8 mouse cellular contexts compared by ENCODE assay signal in genomic region chr1:42851810-42852209, GRCm38 (mm10). TPM values are rescaled to one million over a fixed set of nuclear protein-coding genes. Genes with fewer than 3 reads are reported as not detected.
A peak's percentile ranks its signal among the peaks of the same experiment; 100 is the strongest.
DNase-seq lines count a peak whose midpoint lies in the region; ATAC-seq and TF ChIP-seq lines count a peak whose summit lies in the region.

No protein-coding gene starts in this region.

- DNase-seq in cerebellum, adult 11-12 months = peak; percentile 15
- no peak for DNase-seq in cerebellum, adult 8-10 months
- DNase-seq in testis, postnatal 10 days (ENCODE audit: low spot score) = no peak
- no peak for DNase-seq in hindbrain, embryonic 14.5 days (ENCODE audit: low spot score)
- no peak for DNase-seq in midbrain, postnatal 0 days (ENCODE audit: low spot score)
- DNase-seq in gastrocnemius, postnatal 10 days = no peak

- peak overlapping the region; percentile 99 for H3K4me3 ChIP-seq in testis, adult 2 months (ENCODE audit: control insufficient read depth, low read depth, low read length)
- H3K4me3 ChIP-seq in hindbrain, embryonic 14.5 days (replicated peaks; ENCODE audit: low read length) = peak overlapping the region; percentile 50
- H3K4me3 ChIP-seq in midbrain, postnatal 0 days (ENCODE audit: low read depth, low read length) = peak overlapping the region; percentile 65

- peak overlapping the region; percentile 60 for H3K9ac ChIP-seq in hindbrain, embryonic 14.5 days
- H3K9ac ChIP-seq in midbrain, postnatal 0 days (replicated peaks; ENCODE audit: low read length, poor library complexity, severe bottlenecking) = peak overlapping the region; percentile 60

- peak overlapping the region; percentile 71 for H3K4me2 ChIP-seq in hindbrain, embryonic 14.5 days (replicated peaks)
- H3K4me2 ChIP-seq in midbrain, postnatal 0 days (ENCODE audit: low read depth, low read length, poor library complexity, severe bottlenecking) = peak overlapping the region; percentile 65

- 4% methylated on average over 16 of the region's 16 CpGs for WGBS in hindbrain, embryonic 14.5 days
- 3% methylated on average over 16 of the region's 16 CpGs for WGBS in midbrain, postnatal 0 days

- TF ChIP-seq CTCF in testis, adult 2 months (IDR thresholded peaks at IDR 0.05; ENCODE audit: control insufficient read depth, insufficient read depth, insufficient replicate concordance, low read depth, low read length) = no peak
- TF ChIP-seq CTCF in midbrain, postnatal 0 days (IDR thresholded peaks at IDR 0.05) = no peak

- H3K9me3 ChIP-seq in hindbrain, embryonic 14.5 days (ENCODE audit: control insufficient read depth, low read length) = no peaks in the 10 kb centered on the region
- H3K9me3 ChIP-seq in midbrain, postnatal 0 days (ENCODE audit: low read length) = no peaks in the 10 kb centered on the region

- H3K36me3 ChIP-seq in testis, adult 2 months (ENCODE audit: control insufficient read depth, insufficient read depth, low read length) = no peaks in the 10 kb centered on the region
- no peaks in the 10 kb centered on the region for H3K36me3 ChIP-seq in hindbrain, embryonic 14.5 days (replicated peaks; ENCODE audit: control insufficient read depth, insufficient read depth)
- no peaks in the 10 kb centered on the region for H3K36me3 ChIP-seq in midbrain, postnatal 0 days (ENCODE audit: insufficient read depth, low read length)

- H3K27ac ChIP-seq in testis, adult 2 months (ENCODE audit: control insufficient read depth, insufficient read depth, low read depth, low read length) = peak overlapping the region; percentile 89; the same call in 1 of the 2 replicates
- H3K27ac ChIP-seq in hindbrain, embryonic 14.5 days = no peak overlapping the region
- no peak overlapping the region for H3K27ac ChIP-seq in midbrain, postnatal 0 days (ENCODE audit: low read depth, low read length)

- H3K4me1 ChIP-seq in testis, adult 2 months (ENCODE audit: control insufficient read depth, insufficient read depth, low read length) = peaks cover 4% of the 10 kb centered on the region
- H3K4me1 ChIP-seq in hindbrain, embryonic 14.5 days (replicated peaks; ENCODE audit: control insufficient read depth, insufficient read depth, low read length) = peaks cover 4% of the 10 kb centered on the region
- H3K4me1 ChIP-seq in midbrain, postnatal 0 days (ENCODE audit: insufficient read depth, low read length) = 0 out of 2 replicates have a peak, but pooled peaks cover 4% of the 10 kb centered on the region

- no peak for TF ChIP-seq POLR2A in testis, adult 2 months (IDR thresholded peaks at IDR 0.05; ENCODE audit: control insufficient read depth, low read depth, low read length)

- H3K27me3 ChIP-seq in testis, adult 2 months (ENCODE audit: control insufficient read depth, insufficient read depth, low read length) = no peaks in the 10 kb centered on the region
- no peaks in the 10 kb centered on the region for H3K27me3 ChIP-seq in hindbrain, embryonic 14.5 days (ENCODE audit: control insufficient read depth, insufficient read depth, low read length)
- H3K27me3 ChIP-seq in midbrain, postnatal 0 days (ENCODE audit: insufficient read depth, low read length) = no peaks in the 10 kb centered on the region

- no peak for ATAC-seq in hindbrain, embryonic 14.5 days (ENCODE audit: low FRiP score)
- 0 out of 2 replicates have a peak, but pooled peaks have one; percentile 2 for ATAC-seq in midbrain, postnatal 0 days (ENCODE audit: low FRiP score)
- ATAC-seq in megakaryocyte progenitor cell, adult 5-6 weeks (replicated peaks; ENCODE audit: poor library complexity) = no peak

RNA-seq across cellular contexts. Expression of gene Mrps9, which starts 0.8 kb away (rescaled TPM):
- 24.1 and 24.3 TPM in 2 replicates for polyA plus RNA-seq in testis, adult 2 months (2012; rRNA removed)
- 29.0 and 36.3 TPM in 2 replicates for polyA plus RNA-seq in hindbrain, embryonic 14.5 days (2014; fragmentation: Nextera tagmentation; extraction: Ambion mirVana)
- total RNA-seq in midbrain, postnatal 0 days (2014; rRNA removed) = 32.2 and 43.2 TPM in 2 replicates
- 33.2 and 35.8 TPM in 2 replicates for polyA plus RNA-seq in midbrain, postnatal 0 days (2015; fragmentation: Nextera tagmentation; extraction: Ambion mirVana)
- 10 to 100 TPM; 43.9 to 47.8 TPM for total RNA-seq in gastrocnemius, postnatal 10 days (2021)
- 57.3 and 70.6 TPM in 2 replicates for total RNA-seq in megakaryocyte progenitor cell, adult 5-6 weeks (2015)
- 70.0 and 94.3 TPM in 2 replicates for total RNA-seq in megakaryocyte progenitor cell, adult 5-6 weeks (2017)
